Mouse (Mus musculus) testis, adult 2 months (tissue): ENCODE measurements at regions not wholly inside any gene's neighbourhood (a gene's known extent, or its start where the extent isn't known, plus 50 kb on each side); places are given as distances from the start of the nearest gene placed in this dataset.

Source experiments
- H3K27ac ChIP-seq: fragments of 200-500 bp; 2 replicates; pipeline ENCODE4 v1.5.1; 2012; ENCODE audit warnings: low read depth, low read length; ENCODE audit not compliant: control insufficient read depth, insufficient read depth
- H3K27me3 ChIP-seq: fragments of 200-500 bp; 2 replicates; pipeline ENCODE4 v1.6.1; 2012; ENCODE audit warnings: mild to moderate bottlenecking, low read length, moderate library complexity; ENCODE audit not compliant: control insufficient read depth, insufficient read depth
- H3K36me3 ChIP-seq: fragments of 200-500 bp; 2 replicates; pipeline ENCODE4 v1.6.1; 2012; ENCODE audit warnings: mild to moderate bottlenecking, low read length; ENCODE audit not compliant: control insufficient read depth, insufficient read depth
- H3K4me1 ChIP-seq: fragments of 200-500 bp; 2 replicates; pipeline ENCODE4 v1.6.1; 2012; ENCODE audit warnings: low read length; ENCODE audit not compliant: control insufficient read depth, insufficient read depth
- H3K4me3 ChIP-seq: fragments of 200-500 bp; 2 replicates; pipeline ENCODE4 v1.5.1; 2012; ENCODE audit warnings: low read depth, mild to moderate bottlenecking, low read length, moderate library complexity, mixed read lengths; ENCODE audit not compliant: control insufficient read depth
- CTCF ChIP-seq: fragments of 200-500 bp; IDR thresholded peaks from 2 replicates; pipeline ENCODE4 v1.5.1; 2012; ENCODE audit warnings: low read depth, mild to moderate bottlenecking, inconsistent platforms, low read length, moderate library complexity; ENCODE audit not compliant: control insufficient read depth, insufficient read depth, insufficient replicate concordance
- POLR2A ChIP-seq: fragments of 200-500 bp; IDR thresholded peaks from 2 replicates; pipeline ENCODE4 v1.6.1; 2012; ENCODE audit warnings: low read depth, mild to moderate bottlenecking, inconsistent platforms, low read length, moderate library complexity; ENCODE audit not compliant: control insufficient read depth

GRCm38 (mm10) chr9:94208987-94209386 is 328.9 kb downstream of the 1190002N15Rik start:
- H3K27me3 ChIP-seq = no peaks in the 10 kb centered on the region
- H3K27ac ChIP-seq = no peak overlapping the region
- H3K4me1 ChIP-seq = no peaks in the 10 kb centered on the region
- H3K36me3 ChIP-seq = no peaks in the 10 kb centered on the region
- no peak overlapping the region for H3K4me3 ChIP-seq
- TF ChIP-seq CTCF (no peak), POLR2A (no peak)

DNA sequence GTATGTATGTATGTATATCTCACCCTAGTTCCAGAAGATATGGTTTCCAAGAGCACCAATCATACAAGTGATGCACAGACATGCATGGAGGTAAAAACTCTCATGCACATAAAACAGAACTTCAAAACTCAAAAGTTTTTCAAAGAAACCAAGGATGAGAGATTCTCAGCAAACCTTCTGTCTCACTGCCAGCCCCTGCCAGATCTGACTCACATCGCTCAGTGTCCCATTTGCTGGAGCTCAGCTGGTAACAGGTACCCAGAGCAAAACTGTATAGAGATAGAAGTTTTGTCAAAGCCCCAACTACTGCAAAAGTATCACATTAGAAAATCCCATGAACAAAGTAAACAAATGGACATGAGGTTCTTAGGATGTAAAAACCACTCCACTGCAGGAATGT is 337.0 kb downstream of the 1190002N15Rik start:
- Histone ChIP-seq H3K4me3 (no peak overlapping the region), H3K27ac (no peak overlapping the region), H3K4me1 (no peaks in the 10 kb centered on the region), H3K36me3 (no peaks in the 10 kb centered on the region), H3K27me3 (no peaks in the 10 kb centered on the region)
- TF ChIP-seq POLR2A = no peak
- no peak for TF ChIP-seq CTCF

DNA sequence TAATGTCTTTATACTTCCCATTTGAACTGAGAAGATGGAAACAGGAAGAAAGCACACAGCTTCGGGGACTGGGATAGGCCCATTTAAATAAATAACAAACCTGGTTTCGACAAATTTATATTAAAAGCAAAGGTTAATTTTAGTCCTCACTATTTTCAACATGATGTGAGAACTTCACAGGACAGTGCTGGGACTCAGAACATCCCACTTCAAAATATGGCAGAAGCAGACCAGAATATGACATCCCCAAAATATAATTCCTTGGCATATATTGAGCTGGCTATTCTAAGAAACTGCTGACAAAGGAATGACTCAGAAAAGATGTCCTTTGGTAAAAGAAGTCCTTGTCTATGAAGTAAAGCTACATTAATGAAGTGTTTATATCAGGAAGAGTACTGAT is 338.0 kb downstream of the 1190002N15Rik start:
- TF ChIP-seq CTCF (no peak), POLR2A (no peak)
- H3K36me3 ChIP-seq = no peaks in the 10 kb centered on the region
- H3K27ac ChIP-seq = no peak overlapping the region
- no peak overlapping the region for H3K4me3 ChIP-seq
- H3K4me1 ChIP-seq = no peaks in the 10 kb centered on the region
- H3K27me3 ChIP-seq = no peaks in the 10 kb centered on the region

DNA sequence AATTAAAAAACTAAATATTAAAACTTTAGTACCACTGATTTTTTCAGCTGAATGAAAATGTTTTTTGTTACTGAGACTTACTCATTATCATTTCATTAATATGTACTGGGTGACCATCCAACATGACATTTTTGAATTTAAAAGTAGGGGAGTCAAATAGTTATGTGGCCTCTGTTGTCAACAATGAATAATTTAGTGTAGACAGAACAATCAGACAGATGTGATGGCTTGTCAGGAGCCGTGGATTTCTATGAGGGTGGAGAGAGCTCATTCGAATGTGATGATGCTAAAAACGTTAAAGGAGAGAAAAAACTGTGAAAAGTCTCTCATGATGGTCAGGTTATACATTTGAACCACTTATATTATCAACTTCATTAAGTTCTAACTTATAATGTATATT is 346.8 kb downstream of the 1190002N15Rik start:
- Histone ChIP-seq H3K36me3 (no peaks in the 10 kb centered on the region), H3K4me3 (no peak overlapping the region), H3K27me3 (no peaks in the 10 kb centered on the region), H3K27ac (no peak overlapping the region), H3K4me1 (no peaks in the 10 kb centered on the region)
- TF ChIP-seq POLR2A = no peak
- no peak for TF ChIP-seq CTCF

DNA sequence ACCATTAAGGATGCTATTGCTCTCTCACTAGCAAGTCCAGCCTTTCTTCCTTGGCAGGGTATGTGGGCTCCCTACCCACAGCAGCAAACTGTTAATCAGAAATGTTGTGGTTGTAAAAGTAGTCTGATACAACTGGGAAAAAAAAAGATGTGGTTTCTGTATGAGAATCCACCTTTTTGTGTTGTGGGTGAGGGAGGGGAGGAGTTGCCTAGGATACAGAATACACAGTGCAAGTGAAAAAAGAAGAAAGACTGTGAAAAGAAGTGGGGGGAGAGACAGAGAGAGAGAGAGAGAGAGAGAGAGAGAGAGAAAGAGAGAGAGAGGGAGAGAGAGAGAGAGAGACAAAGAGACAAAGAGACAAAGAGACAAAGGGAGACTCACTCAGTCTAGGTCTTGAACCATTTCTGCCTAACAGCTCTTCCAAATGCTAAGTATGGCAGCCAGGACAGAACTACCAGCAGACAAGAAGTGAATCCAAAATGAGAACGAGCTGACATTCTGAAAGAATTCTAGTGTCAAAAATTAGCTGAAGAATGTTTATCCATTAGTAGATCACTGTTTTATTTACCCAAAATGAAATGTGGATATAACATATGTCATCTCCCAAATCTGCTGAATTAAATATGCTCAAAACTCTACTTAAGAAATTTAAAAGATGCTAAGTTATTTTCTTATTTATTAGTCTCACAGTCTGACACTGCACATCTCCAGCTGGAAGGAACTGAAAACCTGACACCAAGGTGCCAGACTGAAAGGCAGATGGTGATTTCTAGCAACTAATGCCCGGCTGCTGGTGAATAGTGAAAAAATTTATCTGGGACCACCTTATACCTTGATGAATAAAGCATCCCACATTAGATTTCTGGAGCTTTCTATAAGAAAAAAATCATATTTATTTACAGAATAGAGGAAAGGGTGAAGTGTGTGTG is 347.7 kb downstream of the 1190002N15Rik start:
- Histone ChIP-seq H3K4me1 (no peaks in the 10 kb centered on the region), H3K4me3 (no peak overlapping the region), H3K27me3 (no peaks in the 10 kb centered on the region), H3K27ac (no peak overlapping the region), H3K36me3 (no peaks in the 10 kb centered on the region)
- no peak for TF ChIP-seq CTCF

GRCm38 (mm10) chr9:94188124-94188523 is 349.8 kb downstream of the 1190002N15Rik start:
- TF ChIP-seq POLR2A (no peak), CTCF (no peak)
- Histone ChIP-seq H3K27me3 (no peaks in the 10 kb centered on the region), H3K4me3 (no peak overlapping the region), H3K27ac (no peak overlapping the region), H3K4me1 (no peaks in the 10 kb centered on the region), H3K36me3 (no peaks in the 10 kb centered on the region)

DNA sequence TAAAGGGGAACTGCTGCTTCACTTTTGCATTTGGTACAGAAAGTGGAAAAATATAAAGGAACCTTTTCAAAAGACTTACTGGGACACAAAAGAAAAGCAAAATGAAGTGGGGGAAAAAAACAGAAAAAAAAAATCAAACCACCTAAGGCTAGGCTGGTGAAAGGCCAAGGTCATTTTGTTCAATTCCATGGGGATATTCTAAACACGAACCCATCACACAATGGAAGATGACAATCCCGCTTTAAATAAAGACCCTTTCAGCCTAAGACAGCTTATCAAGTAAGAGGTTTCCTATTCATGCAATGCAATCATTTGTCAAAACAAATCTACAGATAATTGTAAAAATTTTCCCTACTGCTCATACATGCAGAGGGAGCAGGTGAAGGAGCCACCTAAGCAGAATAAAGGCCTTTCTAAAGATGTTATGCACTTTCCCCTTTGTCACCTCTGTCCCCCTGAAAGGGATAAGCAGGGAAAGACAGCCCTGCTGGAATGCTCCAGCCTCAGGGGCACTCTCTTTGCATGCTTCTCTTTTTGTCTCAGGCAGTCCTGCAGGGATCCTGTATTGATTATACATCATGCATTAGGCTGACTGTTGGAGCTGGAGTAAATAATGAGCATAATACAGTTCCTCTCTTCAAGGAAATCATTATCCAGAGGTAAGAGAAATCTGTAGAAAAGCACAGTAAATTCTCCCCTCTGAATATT is 367.8 kb downstream of the 1190002N15Rik start:
- Histone ChIP-seq H3K36me3 (no peaks in the 10 kb centered on the region), H3K27ac (no peak overlapping the region), H3K4me3 (no peak overlapping the region), H3K4me1 (no peaks in the 10 kb centered on the region), H3K27me3 (no peaks in the 10 kb centered on the region)
- TF ChIP-seq POLR2A = no peak
- no peak for TF ChIP-seq CTCF

- TF ChIP-seq CTCF = no peak
- TF ChIP-seq POLR2A = no peak
- Histone ChIP-seq H3K4me1 (no peaks in the 10 kb centered on the region), H3K4me3 (no peak overlapping the region), H3K27me3 (no peaks in the 10 kb centered on the region), H3K27ac (no peak overlapping the region), H3K36me3 (no peaks in the 10 kb centered on the region)
These were observed 374.2 kb downstream of the 1190002N15Rik start for GRCm38 (mm10) chr9:94163671-94164070.
